Mouse (Mus musculus) bone marrow, adult 2 months (tissue): Measurements from ENCODE around the gene Fam199x.

Experiments used
- CTCF ChIP-seq: fragments of 200-500 bp; IDR thresholded peaks from 2 replicates; pipeline ENCODE4 v1.5.1; 2011; ENCODE audit warnings: low read length, control low read depth; ENCODE audit not compliant: control insufficient read depth, insufficient read depth
- POLR2A ChIP-seq: fragments of 200-500 bp; IDR thresholded peaks from 2 replicates; pipeline ENCODE4 v1.6.1; 2011; ENCODE audit warnings: low read depth, mild to moderate bottlenecking, control low read depth, low read length, borderline replicate concordance; ENCODE audit not compliant: control insufficient read depth

GRCm38 (mm10) chrX:137127542-137127941 lies 78.1 kb downstream of the Fam199x start:
- TF ChIP-seq POLR2A (no peak), CTCF (no peak)
